Mouse (Mus musculus): ENCODE measurements around the gene Csmd2.

Gene Csmd2

DNA sequence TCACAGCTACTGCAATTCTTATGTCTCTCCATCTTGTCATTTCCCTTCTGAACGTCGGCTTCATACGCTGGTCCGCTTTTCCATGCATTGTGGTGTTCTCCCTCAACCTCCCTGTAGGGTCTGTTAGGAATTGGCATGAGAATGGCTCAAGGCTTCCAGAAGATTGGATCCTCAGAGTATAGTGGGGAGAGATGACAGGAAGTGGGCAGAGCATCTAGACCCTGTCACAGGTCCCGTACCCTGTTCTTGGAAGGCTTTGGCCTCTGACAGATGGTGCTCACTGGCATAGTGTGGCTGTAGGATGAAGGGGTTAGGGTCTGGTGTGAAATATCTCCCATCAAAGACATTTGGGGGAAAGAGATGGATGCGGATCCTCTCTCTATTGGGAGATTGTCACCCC lies 380.4 kb downstream of the Csmd2 start:
- DNase-seq: no peak

DNA sequence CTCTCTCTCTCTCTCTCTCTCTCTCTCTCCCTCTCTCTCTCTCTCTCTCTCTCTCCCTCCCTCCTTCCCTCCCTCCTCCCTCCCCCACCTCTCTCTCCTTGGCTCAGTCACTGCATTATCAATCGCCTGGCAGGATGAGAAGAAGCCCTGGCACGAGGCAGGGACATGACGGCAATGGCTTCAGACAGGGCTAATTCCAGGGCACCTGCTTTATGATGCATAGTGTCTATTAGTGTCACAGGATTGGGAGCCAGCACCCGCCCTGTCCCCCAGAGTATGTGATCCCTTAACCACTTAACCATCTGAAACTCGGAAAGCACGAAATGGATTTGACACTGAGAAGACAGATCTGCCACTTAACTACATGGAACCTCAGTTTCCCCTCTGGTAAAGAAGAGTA lies 384.1 kb downstream of the Csmd2 start:
- no peak for DNase-seq

DNA sequence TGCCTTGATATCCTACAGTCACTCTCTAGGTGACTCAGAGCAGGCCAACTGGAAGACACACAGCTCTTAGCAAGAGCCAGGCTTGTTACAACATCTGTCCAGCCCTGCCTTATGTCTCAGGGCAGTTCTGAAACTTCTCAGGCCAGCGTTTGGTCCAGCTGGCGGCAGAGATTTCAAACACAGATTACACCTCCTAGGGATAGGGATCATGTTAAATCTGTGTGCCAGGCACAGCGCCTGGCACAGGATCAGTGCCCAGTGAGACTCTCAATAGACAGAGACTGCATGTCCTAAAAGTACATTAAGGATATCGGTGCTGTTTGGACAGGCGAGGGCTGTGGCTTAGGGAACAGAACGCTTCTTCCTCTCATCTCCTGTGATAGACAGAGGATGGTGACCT lies 385.5 kb downstream of the Csmd2 start:
- DNase-seq: no peak

DNA sequence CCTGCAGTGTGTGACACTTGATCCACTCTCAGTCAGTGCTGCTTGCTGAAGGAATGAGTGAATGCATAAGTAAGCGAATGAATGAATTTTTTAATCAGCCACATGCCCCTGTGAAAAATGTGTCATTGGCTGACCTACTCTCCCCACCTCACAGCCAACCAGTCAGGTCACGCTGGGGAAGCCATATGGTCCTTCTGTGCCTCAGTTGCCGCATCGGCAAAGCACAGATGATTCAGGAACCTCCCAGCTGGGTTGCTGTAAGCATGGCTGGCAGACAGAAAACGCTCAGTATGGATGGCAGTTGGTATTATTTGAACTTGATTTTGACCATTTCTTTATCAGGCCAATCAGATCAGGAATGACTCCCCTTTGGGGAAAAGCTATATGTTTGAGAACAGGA lies 386.4 kb downstream of the Csmd2 start:
- peak in 1 of 2 experiments; percentile 24 for DNase-seq

DNA sequence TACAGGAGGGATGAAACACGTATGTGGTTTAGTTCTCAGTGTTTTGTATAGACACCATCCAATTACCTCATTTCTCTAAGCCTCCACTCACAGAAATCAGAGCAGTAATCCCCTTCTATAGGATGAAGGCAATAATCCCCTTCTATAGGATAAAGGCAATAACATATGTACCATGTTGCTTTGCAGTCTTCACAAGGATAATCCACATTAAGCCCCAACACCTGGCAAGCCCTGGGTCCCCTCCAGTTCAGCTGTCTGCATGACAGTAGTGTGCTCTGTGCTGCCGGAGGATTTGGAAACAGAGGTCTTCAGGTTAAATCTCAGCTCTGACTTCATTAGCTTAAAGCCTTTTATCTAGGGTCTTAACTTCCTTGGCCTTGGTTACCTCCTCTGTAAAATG lies 391.3 kb downstream of the Csmd2 start:
- no peak for DNase-seq

DNA sequence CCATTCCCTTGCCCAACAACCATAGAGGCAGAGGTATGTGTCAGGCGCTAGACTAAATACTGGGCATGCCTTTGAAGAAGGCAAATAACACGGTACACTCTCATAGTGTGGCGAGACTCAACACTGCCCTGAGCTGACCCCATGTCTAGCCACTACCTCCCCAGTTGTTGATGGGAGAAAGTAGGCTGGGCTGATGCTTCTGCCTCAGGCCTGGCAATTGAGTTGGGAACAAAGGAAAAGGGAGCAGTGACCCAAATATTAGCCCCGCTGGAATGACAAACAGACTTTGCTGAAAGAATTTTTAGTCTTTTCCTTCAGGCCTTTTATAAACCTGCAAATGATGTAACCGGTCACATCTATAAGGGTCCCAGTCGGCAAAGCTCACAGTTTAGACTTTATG lies 393.7 kb downstream of the Csmd2 start:
- no peak for DNase-seq

DNA sequence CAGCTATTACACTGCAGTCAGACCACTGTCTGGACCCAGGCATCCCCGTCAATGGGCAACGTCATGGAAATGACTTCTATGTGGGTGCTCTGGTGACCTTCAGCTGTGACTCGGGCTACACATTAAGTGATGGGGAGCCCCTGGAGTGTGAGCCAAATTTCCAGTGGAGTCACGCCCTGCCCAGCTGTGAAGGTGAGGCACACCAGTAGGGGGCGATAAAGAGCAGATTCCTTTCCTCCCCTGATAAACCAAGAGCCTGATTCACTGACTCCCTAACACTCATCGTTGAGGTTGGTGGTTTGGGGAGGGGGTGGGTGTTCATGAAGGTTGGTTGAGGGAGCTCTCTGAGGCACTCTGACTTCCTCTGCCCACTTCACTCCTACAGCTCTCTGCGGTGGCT lies 396.1 kb downstream of the Csmd2 start:
- no peak for DNase-seq

DNA sequence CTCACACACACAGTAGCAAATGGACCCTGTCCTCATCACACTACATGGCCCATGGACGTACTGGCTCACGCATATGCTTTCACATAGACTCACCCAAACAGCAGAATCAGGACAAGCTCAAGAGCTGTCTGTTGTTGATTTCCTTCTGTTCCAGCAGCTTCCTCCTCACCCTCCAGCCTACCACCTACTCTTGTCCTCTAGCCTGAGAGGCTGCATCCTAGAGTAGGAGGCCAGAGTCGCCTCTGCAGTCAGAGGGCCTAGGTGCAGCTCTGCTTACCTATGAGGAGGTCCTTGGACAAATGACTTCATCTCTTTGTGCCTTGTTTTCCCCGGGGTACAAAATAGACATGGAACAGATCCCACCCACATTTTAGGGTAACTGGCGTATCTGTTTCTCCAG lies 403.8 kb downstream of the Csmd2 start:
- no peak for DNase-seq

DNA sequence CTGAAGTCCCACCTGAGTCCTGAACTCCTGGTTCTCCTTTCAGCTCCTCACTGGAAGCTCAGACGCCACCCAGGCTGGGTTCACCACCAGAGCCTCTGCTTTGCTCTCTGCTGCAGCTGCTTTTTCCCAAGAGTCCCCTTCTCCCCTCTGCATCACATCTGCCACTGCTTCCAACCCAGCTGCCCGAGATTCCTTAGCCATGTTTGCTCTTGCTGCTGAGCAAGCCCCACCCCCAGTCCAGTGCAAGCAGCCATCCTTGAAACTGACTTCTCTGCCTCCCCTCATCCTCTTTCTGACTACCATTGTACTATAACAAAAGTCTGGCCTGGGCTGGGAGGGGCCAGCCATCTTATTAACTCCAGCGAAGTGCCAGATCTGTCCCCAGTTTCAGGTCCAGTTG lies 404.6 kb downstream of the Csmd2 start:
- no peak for DNase-seq

DNA sequence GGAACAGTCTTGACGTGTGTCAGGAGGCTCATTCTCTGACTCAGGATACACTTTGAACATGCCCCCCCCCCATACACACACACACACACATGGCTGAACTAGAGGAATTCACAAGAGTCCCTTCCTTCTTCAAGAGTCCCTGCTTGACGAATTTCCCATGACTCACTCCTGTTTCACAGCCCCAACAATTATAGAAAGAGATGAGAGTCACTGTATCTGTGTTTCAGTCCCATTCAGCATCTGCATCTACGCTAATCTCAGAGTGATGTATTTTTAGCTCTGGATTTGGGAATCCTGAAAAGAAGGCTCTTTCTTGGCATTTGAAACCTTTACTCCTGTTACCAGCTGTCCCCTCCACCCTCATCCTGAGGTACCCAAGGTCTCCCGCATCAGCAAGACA lies 406.2 kb downstream of the Csmd2 start:
- DNase-seq: no peak

DNA sequence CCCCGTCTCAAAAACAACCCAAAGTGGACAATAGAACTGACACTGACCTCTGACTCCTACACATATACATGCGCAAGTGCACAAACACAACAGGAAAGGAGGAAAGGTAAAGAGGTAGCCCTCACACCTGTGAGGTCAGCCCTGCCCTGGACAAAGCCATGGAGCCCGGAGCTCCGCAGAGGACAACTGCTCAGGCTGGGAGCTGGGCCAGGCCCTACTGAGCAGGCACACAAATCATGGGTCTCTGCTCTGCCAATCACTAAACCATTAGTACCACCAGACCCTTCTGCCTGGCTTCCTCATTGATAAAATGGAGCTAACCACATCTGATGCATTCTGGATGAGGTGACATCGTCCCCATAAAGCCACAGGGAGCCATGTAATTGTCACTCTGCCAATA lies 409.0 kb downstream of the Csmd2 start:
- peak in 1 of 2 experiments; percentile 19 for DNase-seq

DNA sequence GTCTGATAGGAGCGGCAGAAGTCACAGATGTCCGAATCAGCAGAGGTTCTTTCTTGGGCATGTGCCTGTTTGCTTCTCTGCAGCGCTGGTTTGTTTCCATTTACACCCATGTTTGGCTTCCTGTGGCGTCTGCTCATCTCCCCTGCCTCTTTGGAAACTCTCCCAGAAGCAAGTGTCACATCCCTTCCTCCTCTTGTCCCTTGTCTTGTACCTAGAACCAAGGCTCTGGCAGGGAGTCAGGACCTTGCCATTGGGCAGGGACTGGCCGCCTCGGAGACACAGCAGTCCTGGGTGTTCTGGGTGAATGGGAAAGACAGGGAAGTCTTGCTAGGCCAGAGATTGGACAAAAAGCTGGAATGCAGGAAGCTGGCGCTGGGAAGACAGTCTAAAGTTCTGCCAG lies 410.1 kb downstream of the Csmd2 start:
- DNase-seq: peak in 1 of 2 experiments; percentile 30

DNA sequence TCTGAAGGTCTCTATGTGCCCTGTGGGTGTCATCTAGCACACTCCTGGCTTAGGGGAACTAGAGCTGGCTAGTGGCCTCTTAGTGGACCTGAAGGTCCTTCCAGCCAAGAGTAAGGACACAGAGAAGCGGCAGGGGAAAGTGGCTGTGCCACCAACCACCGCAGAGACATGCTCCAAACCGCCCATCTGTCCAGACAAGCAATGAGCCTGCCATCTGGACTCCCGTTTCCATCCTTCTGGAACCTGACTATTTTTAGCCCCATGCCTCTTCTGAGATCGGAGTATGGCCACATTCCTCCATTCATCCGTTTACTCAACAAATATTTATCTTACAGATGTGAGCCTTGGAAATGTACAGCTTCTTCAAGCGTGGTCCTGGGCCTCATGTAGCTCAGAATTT lies 411.3 kb downstream of the Csmd2 start:
- peak; percentile 83 to 85 for DNase-seq

DNA sequence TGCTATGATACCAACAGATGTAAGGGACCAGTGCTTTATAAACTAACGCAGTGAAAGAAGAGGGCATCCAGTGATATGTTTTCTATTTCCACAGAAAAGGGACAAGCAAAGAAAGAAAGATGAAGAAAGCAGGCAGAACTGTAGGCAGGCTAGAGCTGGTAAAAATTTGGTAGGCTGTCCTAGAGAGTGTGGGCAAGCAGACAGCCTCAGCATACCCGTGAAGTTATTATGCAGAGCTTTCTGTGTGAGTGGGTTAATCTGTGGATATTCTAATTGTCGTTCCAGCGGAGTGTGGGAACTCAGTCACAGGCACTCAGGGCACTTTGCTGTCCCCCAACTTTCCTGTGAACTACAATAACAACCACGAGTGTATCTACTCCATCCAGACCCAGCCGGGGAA lies 412.4 kb downstream of the Csmd2 start:
- no peak for DNase-seq

DNA sequence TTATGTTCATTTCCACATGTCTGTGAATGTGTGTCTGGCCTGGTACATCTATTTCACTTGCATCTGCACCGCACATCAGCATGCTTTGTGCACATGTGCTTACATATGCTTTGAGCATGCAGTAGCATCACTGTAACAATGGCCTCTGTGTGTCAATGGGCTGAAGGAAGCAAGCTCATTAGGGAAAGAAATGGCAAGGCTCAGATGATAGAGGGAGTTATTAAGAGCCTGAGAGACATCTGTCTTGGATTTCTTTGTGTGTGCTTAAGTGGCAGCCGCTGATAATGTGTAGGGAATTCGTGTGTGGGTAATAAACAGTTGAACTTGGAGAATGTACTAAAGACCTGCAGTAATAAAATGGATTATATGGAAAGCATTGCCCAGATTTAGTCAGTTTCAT lies 413.9 kb downstream of the Csmd2 start:
- DNase-seq: no peak

DNA sequence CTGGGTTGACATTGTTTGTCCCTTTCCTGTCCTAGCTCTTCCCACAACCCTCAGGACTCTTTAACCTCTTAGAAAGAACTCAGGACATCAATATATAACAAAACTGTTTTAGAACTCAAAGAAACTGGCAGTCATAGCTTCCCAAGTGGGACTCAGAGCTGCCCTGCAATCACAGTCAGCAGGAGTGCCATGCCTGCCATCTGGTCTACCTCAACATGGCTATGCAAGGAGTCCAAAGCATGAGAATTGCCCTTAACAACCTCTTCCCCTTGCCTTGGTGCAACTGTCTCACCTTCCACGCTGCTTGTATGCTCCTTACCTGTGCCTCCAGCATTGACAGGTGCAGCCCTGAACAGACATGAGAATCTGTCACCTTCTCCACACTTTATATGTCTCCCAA lies 415.0 kb downstream of the Csmd2 start:
- peak; percentile 40 to 42 for DNase-seq

DNA sequence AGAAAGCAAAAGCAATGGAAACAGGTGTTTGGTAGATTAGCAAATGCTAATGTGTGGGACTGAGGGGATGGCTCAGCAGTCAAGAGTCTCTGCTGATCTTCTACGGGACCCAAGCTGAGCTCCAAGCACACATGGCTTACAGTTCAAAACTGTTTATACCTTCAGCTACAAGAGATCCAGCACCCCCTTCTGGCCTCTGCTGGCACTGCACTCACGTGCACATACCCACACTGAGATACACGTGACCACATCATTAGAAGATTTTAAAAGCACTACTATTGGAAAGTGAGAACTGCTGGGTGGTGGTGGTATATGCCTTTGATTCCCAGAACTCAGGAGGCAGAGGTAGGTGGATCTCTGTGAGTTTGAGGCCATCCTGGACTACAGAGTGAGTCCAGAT lies 417.9 kb downstream of the Csmd2 start:
- DNase-seq: no peak

DNA sequence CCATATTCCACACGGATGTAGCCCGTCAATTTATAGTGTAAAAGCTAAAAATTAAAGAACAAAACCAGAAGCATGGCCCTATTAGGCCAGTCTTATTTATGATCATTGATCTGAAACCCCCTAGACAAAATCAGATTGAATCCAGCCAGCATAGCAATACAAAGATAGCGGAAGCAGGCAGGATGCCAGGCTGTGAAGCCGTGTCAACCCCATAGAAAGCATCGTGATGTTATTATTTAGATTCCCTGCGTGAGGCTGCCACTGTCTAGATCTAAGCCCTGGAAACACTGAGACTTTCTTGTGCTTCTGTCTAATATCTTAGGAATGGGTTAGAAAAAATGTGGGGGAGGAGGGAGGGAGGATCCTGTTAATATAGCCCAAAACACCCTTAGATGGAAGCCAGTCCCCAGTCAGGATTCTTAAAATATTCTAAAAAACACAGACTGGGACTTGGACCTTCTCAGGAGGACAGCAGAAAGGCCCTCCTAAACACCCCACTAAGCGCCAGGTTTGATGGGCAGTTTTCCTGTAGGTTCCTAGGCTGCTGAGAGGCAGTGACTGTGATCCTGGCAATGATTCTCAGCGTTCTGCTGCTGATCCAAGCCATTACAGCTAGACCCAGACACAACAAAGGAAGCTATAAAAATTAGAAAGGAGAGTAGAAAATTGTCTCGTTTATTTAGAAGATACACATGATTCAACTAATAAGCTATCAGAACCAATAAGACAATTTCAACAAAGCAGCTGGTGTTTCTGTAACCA lies 419.6 kb downstream of the Csmd2 start:
- DNase-seq: no peak

DNA sequence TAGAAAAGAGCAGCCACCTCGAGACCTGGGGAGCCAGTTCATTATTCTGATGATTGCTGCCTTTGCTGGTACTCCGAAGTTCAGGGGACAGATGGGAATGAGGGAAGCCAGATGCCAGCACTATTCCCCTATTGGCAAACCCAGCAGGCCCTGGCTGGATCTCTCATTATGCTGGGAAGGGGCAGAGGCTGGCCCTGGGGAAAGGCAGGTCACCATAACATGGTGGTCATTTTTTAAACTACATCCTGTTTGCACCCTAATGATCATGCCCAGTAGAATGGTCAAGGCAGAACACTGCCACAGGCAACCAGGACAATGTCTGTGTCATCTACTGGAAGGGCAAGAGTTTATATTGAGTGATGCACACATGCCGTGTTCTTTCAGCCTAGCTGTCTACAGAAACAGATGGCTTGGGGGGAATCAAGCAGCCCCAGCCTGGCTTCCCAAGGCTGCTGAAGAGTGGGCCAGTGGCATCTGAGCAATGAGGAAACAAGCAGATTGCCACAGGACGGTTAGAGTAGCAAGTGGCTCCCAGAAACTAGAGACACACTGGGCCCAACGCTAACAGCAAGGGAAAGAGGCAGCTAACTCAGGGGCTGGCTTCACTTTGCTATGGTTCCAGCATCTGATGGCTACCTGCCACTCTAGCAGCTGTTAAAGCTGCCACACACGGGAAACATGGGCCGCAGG lies 424.4 kb downstream of the Csmd2 start:
- DNase-seq: peak in 1 of 2 experiments; percentile 22

DNA sequence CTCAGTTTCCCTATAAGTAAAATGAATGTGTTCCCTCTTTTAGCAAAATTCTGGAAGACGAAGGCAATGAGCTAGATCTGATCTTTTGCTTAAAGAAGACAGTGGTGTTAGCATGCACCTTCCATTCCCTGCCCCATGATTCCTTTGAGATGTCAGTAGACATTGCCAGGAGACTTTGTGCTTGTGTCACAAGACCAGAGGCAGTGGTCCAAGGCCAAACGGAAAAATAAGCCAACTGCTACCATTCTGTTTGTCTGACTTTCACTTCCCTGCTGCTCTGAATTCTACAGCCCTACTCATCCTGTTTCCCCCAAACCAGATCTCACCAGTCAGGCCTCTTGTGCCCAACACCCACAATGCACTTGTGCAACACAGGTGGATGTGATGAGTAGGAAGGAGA lies 427.1 kb downstream of the Csmd2 start:
- DNase-seq: no peak

DNA sequence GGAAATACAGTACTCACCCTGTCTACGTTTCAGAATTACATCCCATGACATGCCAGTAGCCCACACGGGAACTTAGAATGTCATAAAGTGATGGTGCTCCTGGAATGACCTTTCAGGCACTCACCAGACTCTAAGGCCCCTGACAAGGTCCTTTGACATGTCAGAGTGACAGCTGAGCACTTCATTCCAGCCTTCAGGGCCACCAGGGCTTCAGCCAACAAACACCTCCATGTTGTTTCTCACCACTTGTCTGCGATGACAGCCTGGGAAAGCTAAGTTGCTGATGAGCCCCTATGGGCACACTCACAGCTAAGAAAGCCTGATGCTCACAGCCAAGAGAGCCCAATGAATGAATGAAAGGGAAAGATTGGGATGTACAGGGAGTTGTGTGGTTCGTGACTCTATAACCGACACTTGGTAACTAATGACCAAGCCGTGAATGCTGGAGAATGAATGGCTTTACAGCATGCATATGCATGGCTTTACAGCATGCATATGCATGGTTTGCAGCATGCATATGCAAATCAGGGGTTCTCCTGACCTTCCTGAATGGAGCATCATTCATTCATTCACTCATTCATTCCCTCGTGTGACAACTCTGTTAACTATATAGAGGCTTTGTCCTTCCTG lies 432.4 kb downstream of the Csmd2 start:
- no peak for DNase-seq

DNA sequence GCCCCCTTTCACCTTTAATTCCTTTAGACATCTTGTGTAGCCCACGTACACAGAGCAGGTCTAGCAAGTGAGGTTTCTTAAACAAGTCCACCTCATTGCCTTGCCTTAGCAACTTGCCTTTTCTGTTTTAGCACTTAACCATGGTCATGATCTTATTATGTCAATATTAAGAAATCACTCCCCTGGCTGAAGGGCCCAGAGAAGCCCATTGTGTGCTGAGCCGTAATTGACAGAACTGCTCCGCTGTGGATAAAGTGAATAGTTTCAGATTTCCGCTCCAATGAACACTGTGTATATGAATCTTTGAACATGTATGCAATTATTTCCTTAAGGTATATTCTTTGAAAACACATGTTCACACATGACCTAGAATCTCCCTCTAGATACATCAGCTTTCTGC lies 434.8 kb downstream of the Csmd2 start:
- no peak for DNase-seq

DNA sequence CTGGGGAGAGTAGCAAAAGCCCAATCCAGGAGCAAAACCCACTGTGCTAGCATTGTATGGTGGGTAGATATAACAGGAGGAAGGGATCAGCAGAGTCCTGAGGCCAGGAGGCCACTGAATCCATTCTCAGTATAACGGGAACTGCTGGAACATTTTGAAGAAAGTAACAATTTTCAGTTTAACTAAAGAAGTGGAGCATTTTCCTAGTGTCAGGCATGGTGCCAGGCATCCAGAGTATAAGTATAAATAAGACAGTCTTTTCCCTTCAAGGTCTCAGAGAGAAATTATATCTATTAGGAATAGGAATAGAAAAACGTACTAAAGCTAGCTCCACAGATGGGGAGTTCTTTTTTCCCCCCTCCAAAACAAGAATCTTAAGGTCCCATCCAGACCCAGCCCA lies 437.7 kb downstream of the Csmd2 start:
- DNase-seq: no peak

All from cerebellum, postnatal 36 days (tissue).